Mouse (Mus musculus): ENCODE results near the gene Fam161a. TPM values are rescaled to one million over a fixed set of nuclear protein-coding genes. Genes with fewer than 3 reads are reported as not detected.

Gene Fam161a
- polyA plus RNA-seq, 1 experiment from 2014 or later = 5.7 TPM

Other genes with a start within 250 kb of the Fam161a start
- 2.1 and 2.7 TPM in 2 replicates for gene B3gnt2, start 146.6 kb upstream of the Fam161a start, polyA plus RNA-seq (2015; fragmentation: Nextera tagmentation; extraction: Ambion mirVana)
- 7.8 and 9.7 TPM in 2 replicates for gene Zrsr1, start 35.5 kb upstream of the Fam161a start, polyA plus RNA-seq (2015; fragmentation: Nextera tagmentation; extraction: Ambion mirVana)
- 5.4 TPM in 2 replicates for gene Gm28048, start 25.4 kb upstream of the Fam161a start, polyA plus RNA-seq (2015; fragmentation: Nextera tagmentation; extraction: Ambion mirVana)
- gene Commd1, start 25.1 kb upstream of the Fam161a start, polyA plus RNA-seq (2015; fragmentation: Nextera tagmentation; extraction: Ambion mirVana) = 236 and 237 TPM in 2 replicates
- 263 and 273 TPM in 2 replicates for gene Cct4, start 17.0 kb upstream of the Fam161a start, polyA plus RNA-seq (2015; fragmentation: Nextera tagmentation; extraction: Ambion mirVana)
- gene Xpo1, start 248.5 kb downstream of the Fam161a start, polyA plus RNA-seq (2015; fragmentation: Nextera tagmentation; extraction: Ambion mirVana) = 52.6 and 63.5 TPM in 2 replicates